Mouse (Mus musculus) liver, adult 2 months (tissue): ENCODE results near the gene Gemin7.

ENCODE experiments used
- CTCF ChIP-seq: fragments of 200-500 bp; IDR thresholded peaks from 2 replicates; pipeline ENCODE4 v1.5.1; 2011; ENCODE audit warnings: low read depth, low read length, control low read depth
- POLR2A ChIP-seq: fragments of 200-500 bp; IDR thresholded peaks from 2 replicates; pipeline ENCODE4 v1.6.1; 2011; ENCODE audit warnings: low read length, control low read depth; ENCODE audit not compliant: insufficient read depth; ENCODE audit errors: extremely low read depth

DNA sequence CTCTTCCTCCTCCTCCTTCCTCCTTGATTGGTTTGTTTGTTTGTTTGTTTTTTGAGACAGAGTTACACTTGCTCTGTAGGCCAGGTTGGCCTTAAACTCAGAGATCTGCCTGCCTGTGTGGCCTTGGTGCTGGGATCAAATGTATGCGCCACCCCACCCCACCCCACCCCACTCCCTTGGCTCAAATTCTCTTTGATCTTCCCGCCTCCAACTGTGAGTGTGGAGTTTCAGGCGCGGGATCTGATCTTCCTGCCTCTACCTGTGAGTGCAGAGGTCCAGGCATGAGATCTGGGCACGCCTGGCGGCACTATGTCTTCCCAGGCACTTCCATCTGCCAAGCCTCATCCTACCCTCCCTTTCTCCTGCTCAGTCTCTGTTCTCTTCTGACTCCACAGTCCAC is 44.8 kb upstream of the Gemin7 start:
- TF ChIP-seq CTCF, result no peak
- TF ChIP-seq POLR2A, result no peak
